Mouse (Mus musculus): ENCODE results near the gene Ptpn3. TPM values are rescaled to one million over a fixed set of nuclear protein-coding genes. Genes with fewer than 3 reads are reported as not detected.

Gene Ptpn3
- polyA plus RNA-seq, 1 experiment from 2014 or later, result 1.2 TPM

DNA sequence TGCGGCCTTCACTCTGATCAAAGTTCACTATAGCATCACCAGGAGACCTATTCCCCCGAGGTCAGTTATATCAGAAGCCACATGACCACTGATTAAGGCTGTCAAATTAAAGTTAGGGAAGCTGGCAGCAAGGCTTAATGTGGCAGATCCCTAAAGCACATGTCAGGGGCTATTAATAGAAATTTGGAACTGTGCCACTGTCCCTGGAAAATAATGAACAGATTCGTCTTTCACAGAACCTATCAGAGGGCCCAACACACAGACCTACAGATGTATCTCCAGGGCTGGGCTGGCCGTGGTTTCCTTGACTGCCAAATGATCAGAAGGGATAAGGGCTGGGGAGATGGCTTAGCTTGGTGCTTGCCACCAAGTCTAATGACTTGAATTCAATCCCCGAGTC is 65.1 kb downstream of the Ptpn3 start:
- no peaks in the 10 kb centered on the region for H3K4me1 ChIP-seq
- ATAC-seq (ENCODE audit: low FRiP score, low read depth), result no peak

DNA sequence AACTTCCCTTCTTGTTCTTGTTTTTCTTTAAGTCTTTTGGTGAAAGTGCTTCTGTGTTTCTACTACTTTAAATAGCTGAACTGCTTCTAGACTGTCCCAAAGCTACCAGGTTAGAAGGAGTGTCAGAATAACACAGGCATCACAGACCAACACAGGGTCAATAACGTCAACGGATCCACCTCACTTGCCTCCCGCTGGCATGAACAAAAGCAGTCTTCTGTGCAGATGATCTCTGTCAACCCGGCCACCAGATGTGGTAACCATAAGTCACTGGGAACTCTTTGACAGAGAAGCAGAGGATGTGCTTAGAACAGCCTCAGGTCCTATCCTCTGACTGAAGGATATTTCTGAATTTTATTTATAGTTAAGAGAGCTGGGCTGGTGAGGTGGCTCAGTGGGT is 65.9 kb downstream of the Ptpn3 start:
- Histone ChIP-seq H3K4me3 (no peak overlapping the region), H3K27ac (replicated peaks) (no peak overlapping the region), H3K36me3 (no peaks in the 10 kb centered on the region), H3K27me3 (no peaks in the 10 kb centered on the region), H3K9ac (replicated peaks) (no peak overlapping the region), H3K9me3 (no peaks in the 10 kb centered on the region), H3K4me1 (0 out of 2 replicates have a peak, but pooled peaks cover 2% of the 10 kb centered on the region), H3K4me2 (replicated peaks) (no peak overlapping the region)
- whole genome bisulfite sequencing, result 75% methylated on average over 4 of the region's 4 CpGs
- ATAC-seq (ENCODE audit: low FRiP score, low read depth), result no peak

More for the DNA sequence above, 65.1 kb downstream of the Ptpn3 start:
- WGBS, result 85% methylated on average over 5 of the region's 5 CpGs
- H3K9ac ChIP-seq (replicated peaks), result no peak overlapping the region
- no peak overlapping the region for H3K27ac ChIP-seq (replicated peaks)
- no peak overlapping the region for H3K4me3 ChIP-seq
- H3K4me2 ChIP-seq (replicated peaks), result no peak overlapping the region
- no peaks in the 10 kb centered on the region for H3K9me3 ChIP-seq
- H3K36me3 ChIP-seq, result no peaks in the 10 kb centered on the region
- H3K27me3 ChIP-seq, result no peaks in the 10 kb centered on the region

DNA sequence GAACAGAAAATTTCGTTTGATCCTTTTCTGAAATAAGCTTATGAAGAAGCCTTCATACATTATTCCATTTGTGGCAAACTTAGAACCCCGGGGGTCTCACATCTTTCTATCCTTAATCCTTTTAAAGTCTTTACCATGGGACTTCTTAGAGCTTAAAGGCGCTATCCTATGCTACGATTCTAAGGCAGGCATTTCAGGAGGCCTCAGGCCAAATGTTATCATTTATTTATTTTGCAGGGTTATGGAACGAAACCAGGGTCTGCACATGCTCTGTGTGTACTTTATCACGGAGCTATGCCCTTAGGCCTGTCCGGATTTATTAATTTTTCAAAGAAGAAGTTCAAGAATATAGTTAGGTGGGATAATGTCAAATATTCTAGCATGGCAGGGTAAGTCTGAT is 67.3 kb downstream of the Ptpn3 start:
- Histone ChIP-seq H3K9ac (replicated peaks) (no peak overlapping the region), H3K4me1 (0 out of 2 replicates have a peak, but pooled peaks cover 3% of the 10 kb centered on the region), H3K4me3 (no peak overlapping the region), H3K27me3 (no peaks in the 10 kb centered on the region), H3K36me3 (no peaks in the 10 kb centered on the region), H3K9me3 (no peaks in the 10 kb centered on the region), H3K27ac (replicated peaks) (no peak overlapping the region), H3K4me2 (replicated peaks) (no peak overlapping the region)
- ATAC-seq (ENCODE audit: low FRiP score, low read depth), result no peak
- 76% methylated on average over 7 of the region's 7 CpGs for WGBS

DNA sequence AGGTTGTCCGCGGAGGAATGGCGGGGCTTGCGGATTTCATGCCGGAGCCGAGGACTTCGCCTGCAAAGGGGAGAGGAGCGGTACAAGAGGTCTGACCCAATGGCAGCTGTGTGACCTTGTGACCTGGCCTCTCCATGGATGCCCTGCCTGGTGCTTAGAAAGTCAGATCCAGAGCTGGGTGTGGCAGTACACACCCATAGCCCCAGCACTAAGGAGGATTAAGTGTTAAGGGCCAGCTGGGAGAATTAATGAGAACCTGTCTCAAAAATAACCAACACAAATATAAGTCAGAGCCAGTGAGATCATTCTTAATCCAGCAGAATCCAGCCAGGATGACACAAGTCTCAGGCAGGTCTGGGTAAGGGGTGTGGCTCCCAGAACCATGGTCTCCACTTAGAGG is 69.2 kb downstream of the Ptpn3 start:
- H3K4me2 ChIP-seq (replicated peaks), result no peak overlapping the region
- no peak for ATAC-seq (ENCODE audit: low FRiP score, low read depth)
- no peak overlapping the region for H3K27ac ChIP-seq (replicated peaks)
- H3K9me3 ChIP-seq, result no peaks in the 10 kb centered on the region
- WGBS, result 87% methylated on average over 8 of the region's 8 CpGs
- H3K4me3 ChIP-seq, result no peak overlapping the region
- H3K27me3 ChIP-seq, result no peaks in the 10 kb centered on the region
- H3K9ac ChIP-seq (replicated peaks), result no peak overlapping the region
- H3K36me3 ChIP-seq, result no peaks in the 10 kb centered on the region
- 0 out of 2 replicates have a peak, but pooled peaks cover 3% of the 10 kb centered on the region for H3K4me1 ChIP-seq

DNA sequence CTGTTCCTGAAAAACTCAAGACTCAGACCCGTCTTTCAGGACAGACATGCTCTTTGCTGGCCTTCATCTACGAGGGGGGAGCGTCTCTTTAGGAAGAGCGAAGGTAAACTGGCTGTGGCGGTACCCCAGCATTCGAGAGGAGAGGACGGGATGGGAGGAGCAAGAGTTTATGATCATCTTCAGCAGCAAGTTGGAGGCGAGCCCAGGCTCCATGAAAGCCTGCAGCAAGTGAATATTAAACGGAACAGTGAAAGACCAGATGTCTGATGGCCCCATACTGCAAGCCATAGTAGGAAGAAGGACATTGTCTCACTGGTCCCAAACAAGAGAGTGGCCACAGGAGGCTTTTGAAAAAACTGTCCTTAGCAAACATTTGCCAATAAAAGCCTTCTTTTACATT is 70.3 kb downstream of the Ptpn3 start:
- Histone ChIP-seq H3K36me3 (no peaks in the 10 kb centered on the region), H3K27me3 (no peaks in the 10 kb centered on the region), H3K4me2 (replicated peaks) (no peak overlapping the region), H3K4me3 (no peak overlapping the region), H3K9ac (replicated peaks) (no peak overlapping the region), H3K9me3 (no peaks in the 10 kb centered on the region), H3K27ac (replicated peaks) (no peak overlapping the region), H3K4me1 (0 out of 2 replicates have a peak, but pooled peaks cover 3% of the 10 kb centered on the region)
- 85% methylated on average over 9 of the region's 9 CpGs for WGBS
- no peak for ATAC-seq (ENCODE audit: low FRiP score, low read depth)

DNA sequence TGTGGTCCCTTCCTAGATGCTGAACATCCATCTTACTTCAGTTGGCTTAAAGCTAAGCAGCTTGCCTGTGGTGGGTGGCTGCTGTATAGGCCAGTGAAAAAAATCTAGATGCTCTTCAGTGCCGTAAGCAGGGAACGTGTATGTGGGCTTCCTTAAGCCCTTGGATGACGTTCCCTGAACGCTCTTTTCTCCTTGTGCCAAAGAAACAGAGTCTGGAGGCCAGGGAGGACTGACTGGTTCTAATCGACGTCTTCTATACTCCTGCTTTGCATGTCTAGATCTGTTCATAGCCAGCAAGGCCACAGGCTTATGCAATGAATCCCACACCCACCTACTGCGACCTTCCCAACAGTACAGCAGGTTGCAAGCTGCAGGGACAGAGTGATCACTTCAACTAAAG is 71.3 kb downstream of the Ptpn3 start:
- Histone ChIP-seq H3K4me3 (no peak overlapping the region), H3K27ac (replicated peaks) (no peak overlapping the region), H3K4me2 (replicated peaks) (no peak overlapping the region), H3K36me3 (no peaks in the 10 kb centered on the region), H3K9ac (replicated peaks) (no peak overlapping the region), H3K27me3 (no peaks in the 10 kb centered on the region), H3K9me3 (no peaks in the 10 kb centered on the region), H3K4me1 (0 out of 2 replicates have a peak, but pooled peaks cover 3% of the 10 kb centered on the region)
- ATAC-seq (ENCODE audit: low FRiP score, low read depth), result no peak
- WGBS, result 82% methylated on average over 7 of the region's 7 CpGs

DNA sequence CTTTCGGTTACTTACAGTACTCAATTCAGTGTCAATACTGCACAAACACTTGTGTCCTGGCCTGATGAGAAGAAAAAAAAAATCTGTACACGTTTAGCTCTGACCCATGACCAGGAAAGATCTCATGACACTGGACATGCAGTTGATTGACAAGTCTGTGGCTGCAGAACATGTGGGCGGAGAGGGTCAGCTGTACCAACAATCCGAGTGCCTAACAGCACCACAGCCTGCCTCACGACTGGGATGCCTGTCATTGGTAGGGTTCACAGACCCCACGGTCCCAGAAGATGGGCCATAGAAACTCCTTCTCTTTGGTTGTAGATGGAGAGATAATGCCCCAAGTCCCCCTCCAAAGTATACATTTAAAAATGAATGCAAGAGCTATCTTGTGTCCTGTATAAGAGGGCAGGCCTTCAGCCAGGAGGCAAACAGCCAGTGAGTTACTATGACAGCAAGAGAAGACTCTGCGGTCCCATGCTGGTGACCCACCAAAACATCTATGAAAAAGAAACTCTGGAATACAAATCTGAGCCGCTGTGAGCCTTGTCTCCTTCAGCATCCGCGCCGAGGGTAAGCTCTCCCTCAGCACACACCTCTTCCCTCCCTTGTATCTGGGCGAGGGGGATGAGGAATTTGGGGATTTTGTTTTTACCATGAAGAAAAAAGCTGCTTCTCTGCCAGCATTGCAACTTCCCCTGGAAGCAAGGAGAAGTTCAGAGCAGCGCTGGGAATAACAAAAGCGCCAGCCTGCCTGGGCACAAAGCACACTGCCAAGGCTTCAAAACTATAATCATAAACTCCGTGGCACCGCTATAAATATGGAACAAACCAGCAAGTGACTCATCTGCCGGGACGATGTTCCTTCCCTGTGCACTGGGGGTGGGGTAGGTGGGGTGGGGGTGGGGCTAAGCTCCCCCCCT is 72.8 kb downstream of the Ptpn3 start:
- 0 out of 2 replicates have a peak, but pooled peaks cover 3% of the 10 kb centered on the region for H3K4me1 ChIP-seq
- ATAC-seq (ENCODE audit: low FRiP score, low read depth), result no peak
- H3K27me3 ChIP-seq, result no peaks in the 10 kb centered on the region
- H3K4me2 ChIP-seq (replicated peaks), result no peak overlapping the region
- no peaks in the 10 kb centered on the region for H3K36me3 ChIP-seq
- no peak overlapping the region for H3K27ac ChIP-seq (replicated peaks)
- WGBS, result 71% methylated on average over 18 of the region's 18 CpGs
- H3K9ac ChIP-seq (replicated peaks), result no peak overlapping the region
- no peaks in the 10 kb centered on the region for H3K9me3 ChIP-seq
- no peak overlapping the region for H3K4me3 ChIP-seq

DNA sequence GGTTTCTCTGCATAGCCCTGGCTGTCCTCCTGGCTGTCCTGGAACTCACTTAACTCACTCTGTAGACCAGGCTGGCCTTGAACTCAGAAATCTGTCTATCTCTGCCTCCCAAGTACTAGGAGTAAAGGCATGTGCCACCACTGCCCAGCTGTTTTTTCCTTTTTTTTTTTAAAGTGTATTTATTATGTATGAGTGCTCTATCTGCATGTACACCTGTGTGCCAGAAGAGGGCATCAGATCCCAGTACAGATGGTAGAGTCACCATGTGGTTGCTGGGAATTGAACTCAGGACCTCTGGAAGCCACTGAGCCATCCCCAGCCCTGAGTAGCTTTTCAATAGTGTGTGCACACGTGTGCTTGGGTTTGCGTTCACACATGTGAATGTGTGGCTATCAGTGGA is 76.9 kb downstream of the Ptpn3 start:
- Histone ChIP-seq H3K27ac (replicated peaks) (no peak overlapping the region), H3K36me3 (no peaks in the 10 kb centered on the region), H3K4me2 (replicated peaks) (no peak overlapping the region), H3K4me1 (no peaks in the 10 kb centered on the region), H3K4me3 (no peak overlapping the region), H3K9ac (replicated peaks) (no peak overlapping the region), H3K27me3 (no peaks in the 10 kb centered on the region), H3K9me3 (no peaks in the 10 kb centered on the region)
- WGBS, result 91% methylated on average over 2 of the region's 2 CpGs
- no peak for ATAC-seq (ENCODE audit: low FRiP score, low read depth)

DNA sequence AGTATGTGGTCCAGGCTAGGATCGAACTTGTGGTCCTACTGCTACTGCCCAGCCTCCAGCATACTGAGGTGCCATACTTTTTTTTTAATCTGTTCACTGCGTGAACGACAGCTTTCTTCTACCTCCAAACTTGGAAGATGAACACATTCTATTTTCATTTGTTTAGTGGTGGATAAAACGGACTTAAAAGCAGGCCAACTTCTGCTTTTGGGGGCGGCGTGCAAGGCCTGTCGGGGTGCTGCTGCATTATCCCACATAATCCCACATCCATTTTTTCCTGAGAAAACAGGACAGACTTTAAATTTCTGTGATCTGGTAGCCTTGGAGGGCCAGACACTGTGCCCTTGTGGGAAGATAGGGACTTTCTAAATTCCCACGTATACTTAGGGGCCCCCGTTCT is 83.9 kb downstream of the Ptpn3 start:
- Histone ChIP-seq H3K9me3 (no peaks in the 10 kb centered on the region), H3K36me3 (no peaks in the 10 kb centered on the region), H3K27ac (replicated peaks) (no peak overlapping the region), H3K4me1 (0 out of 2 replicates have a peak, but pooled peaks cover 4% of the 10 kb centered on the region), H3K4me3 (no peak overlapping the region), H3K27me3 (no peaks in the 10 kb centered on the region), H3K4me2 (replicated peaks) (no peak overlapping the region), H3K9ac (replicated peaks) (no peak overlapping the region)
- 90% methylated on average over 9 of the region's 9 CpGs for WGBS
- ATAC-seq (ENCODE audit: low FRiP score, low read depth), result no peak

DNA sequence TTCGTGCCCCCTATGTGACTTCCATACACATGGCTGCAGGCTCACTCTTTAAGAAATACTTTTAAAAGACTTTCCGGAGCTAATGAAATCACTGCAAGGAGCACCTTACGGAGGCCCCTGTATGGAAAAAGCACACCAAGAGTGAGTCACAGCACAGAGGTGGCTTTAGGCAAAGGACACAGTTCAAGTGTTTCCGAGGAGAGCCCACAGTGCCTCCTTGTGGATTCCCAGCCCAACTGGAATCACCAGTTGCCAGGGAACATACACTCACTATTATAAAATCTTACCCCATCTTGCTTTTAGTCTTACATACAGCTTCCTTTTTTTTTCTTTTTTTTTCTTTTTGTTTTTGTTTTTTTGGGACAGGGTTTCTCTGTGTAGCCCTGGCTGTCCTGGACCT is 85.1 kb downstream of the Ptpn3 start:
- Histone ChIP-seq H3K9me3 (no peaks in the 10 kb centered on the region), H3K27ac (replicated peaks) (no peak overlapping the region), H3K4me3 (no peak overlapping the region), H3K27me3 (no peaks in the 10 kb centered on the region), H3K4me2 (replicated peaks) (no peak overlapping the region), H3K4me1 (0 out of 2 replicates have a peak, but pooled peaks cover 4% of the 10 kb centered on the region), H3K9ac (replicated peaks) (no peak overlapping the region), H3K36me3 (no peaks in the 10 kb centered on the region)
- ATAC-seq (ENCODE audit: low FRiP score, low read depth), result no peak
- WGBS, result 92% methylated on average over 4 of the region's 4 CpGs

DNA sequence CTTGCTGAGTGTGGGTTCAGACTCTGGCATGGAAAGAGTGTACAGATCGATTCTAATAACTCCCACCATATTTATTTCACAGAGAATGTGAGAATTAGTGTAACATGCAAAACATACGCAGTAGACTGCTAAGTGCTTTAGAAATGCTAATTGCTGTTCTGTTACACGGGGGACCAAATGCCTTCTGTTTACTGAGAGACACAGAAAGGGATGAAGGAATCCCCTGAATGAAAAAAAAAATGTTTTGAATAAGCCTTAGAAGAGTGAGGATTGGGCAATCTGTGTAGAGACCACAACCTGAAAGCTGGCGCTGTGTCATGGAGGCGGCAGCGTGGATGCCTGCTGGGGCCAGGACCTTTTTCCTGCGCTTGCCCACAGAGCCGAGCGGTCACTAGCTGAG is 86.8 kb downstream of the Ptpn3 start:
- H3K36me3 ChIP-seq, result no peaks in the 10 kb centered on the region
- 73% methylated on average over 9 of the region's 9 CpGs for WGBS
- no peak overlapping the region for H3K27ac ChIP-seq (replicated peaks)
- ATAC-seq (ENCODE audit: low FRiP score, low read depth), result no peak
- H3K4me3 ChIP-seq, result no peak overlapping the region
- no peak overlapping the region for H3K9ac ChIP-seq (replicated peaks)
- H3K27me3 ChIP-seq, result no peaks in the 10 kb centered on the region
- H3K9me3 ChIP-seq, result no peaks in the 10 kb centered on the region
- H3K4me2 ChIP-seq (replicated peaks), result no peak overlapping the region
- 0 out of 2 replicates have a peak, but pooled peaks cover 4% of the 10 kb centered on the region for H3K4me1 ChIP-seq

DNA sequence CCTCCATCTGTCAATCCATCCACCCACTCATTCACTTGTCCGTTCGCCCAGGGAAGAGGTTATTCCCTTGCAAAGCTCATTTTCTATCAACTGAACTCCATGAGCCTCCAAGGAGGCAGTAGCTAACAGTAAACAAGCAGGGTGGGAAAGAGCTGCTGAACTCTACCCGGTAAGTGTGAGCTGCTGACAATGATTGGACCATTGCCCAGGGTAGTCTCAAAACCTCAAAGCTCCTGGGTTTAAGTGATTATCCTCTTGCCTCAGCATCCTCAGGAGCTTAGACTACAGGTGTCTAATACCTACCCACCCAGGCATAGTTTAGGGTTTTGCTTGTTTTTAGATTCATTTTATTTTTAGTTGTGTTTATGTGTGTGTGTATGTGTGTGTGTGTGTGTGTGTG is 87.5 kb downstream of the Ptpn3 start:
- no peak overlapping the region for H3K9ac ChIP-seq (replicated peaks)
- no peaks in the 10 kb centered on the region for H3K36me3 ChIP-seq
- no peak overlapping the region for H3K27ac ChIP-seq (replicated peaks)
- H3K9me3 ChIP-seq, result no peaks in the 10 kb centered on the region
- no peaks in the 10 kb centered on the region for H3K27me3 ChIP-seq
- 82% methylated on average over 3 of the region's 3 CpGs for WGBS
- no peak for ATAC-seq (ENCODE audit: low FRiP score, low read depth)
- H3K4me2 ChIP-seq (replicated peaks), result no peak overlapping the region
- 0 out of 2 replicates have a peak, but pooled peaks cover 4% of the 10 kb centered on the region for H3K4me1 ChIP-seq
- H3K4me3 ChIP-seq, result no peak overlapping the region

All from midbrain, embryonic 12.5 days (tissue).